Mouse (Mus musculus) erythroblast, adult 5-6 weeks (primary cell): ENCODE results near the gene Vmn2r124. TPM values are rescaled to one million over a fixed set of nuclear protein-coding genes. Genes with fewer than 3 reads are reported as not detected.
"Not testable (repeated sequence)": the region's sequence is repeated elsewhere in the genome, so short reads cannot be mapped to it uniquely, and the experiment has no call there.

ENCODE experiments used
- ATAC-seq: replicated peaks from 2 replicates; pipeline ENCODE4 v1.8.0; 2016; ENCODE audit warnings: moderate number of reproducible peaks, mild to moderate bottlenecking, moderate TSS enrichment, inconsistent platforms; ENCODE audit not compliant: poor library complexity, low FRiP score, severe bottlenecking
- total RNA-seq, 2 experiments: library from RNA; stranded (forward) in 1 of 2; stranded (reverse) in 1 of 2; fragments of 150-400 nt in 1 of 2; fragments of 200-764, 138-1000 nt in 1 of 2; gene quantifications; 2 replicates each; pipeline versions ENCODE4 v1.2.3 to v1.2.4; 2015 to 2017; ENCODE audit warnings: low replicate concordance in 2 of 2

Gene Vmn2r124
- not detected in 2 replicates for total RNA-seq (2015; ENCODE audit: low replicate concordance)
- total RNA-seq (2017; ENCODE audit: low replicate concordance), result under 0.01 TPM in 1 of 2 replicates, not detected in the other

GRCm38 (mm10) chr17:18049124-18049523 lies at the start of gene Vmn2r124:
TSS of gene Vmn2r124 (plus strand) at chr17:18049424.
- ATAC-seq, result no peak

DNA sequence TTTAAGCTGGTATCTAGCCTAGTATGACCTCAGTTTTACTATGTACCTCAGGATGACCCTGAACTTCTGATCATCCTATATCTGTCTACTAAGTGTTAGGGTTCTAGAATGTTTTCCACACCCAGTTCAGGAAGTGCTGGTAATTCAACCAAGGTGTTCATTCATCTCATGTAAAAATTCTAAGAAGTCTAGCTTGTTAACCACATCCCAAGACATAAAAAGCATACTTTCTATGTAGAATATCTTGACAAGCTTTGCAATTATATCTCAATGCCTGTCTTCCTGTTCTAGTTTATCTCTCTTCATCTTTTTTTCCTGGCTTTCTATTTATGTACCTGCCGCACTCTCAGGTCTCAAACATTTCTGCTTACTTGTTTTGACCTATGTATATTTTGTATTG lies 44.5 kb upstream of the Vmn2r124 start:
- no peak for ATAC-seq

DNA sequence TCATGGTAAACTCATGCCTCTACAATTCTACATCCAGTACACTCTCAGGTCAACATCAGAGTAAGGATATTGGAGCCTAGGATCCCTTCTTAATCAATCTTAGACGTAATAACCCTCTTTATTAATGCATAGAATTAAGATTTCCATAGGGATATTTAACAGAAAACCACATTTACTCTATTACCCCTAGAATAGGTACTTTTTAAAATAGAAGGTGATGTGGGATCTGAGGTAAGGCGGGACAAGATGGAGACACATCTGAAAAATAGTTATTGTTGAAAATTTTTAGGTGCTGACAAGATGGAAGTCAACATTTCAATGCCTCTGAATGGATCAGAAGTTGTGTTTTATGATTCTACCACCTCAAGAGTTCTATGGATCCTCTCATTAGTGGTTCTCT lies 27.8 kb upstream of the Vmn2r124 start, which contains the start of gene Fpr-rs4:
TSS of gene Fpr-rs4 (plus strand) at position 301 of the 400 bp plus-strand sequence.
- no peak for ATAC-seq

GRCm38 (mm10) chr17:18084716-18085115 lies 35.5 kb downstream of the Vmn2r124 start, which contains the start of gene Vmn2r91:
TSS of gene Vmn2r91 (plus strand) at chr17:18085016.
- not testable (repeated sequence) for ATAC-seq

GRCm38 (mm10) chr17:18095626-18096025 lies 46.4 kb downstream of the Vmn2r124 start:
- ATAC-seq, result not testable (repeated sequence)

DNA sequence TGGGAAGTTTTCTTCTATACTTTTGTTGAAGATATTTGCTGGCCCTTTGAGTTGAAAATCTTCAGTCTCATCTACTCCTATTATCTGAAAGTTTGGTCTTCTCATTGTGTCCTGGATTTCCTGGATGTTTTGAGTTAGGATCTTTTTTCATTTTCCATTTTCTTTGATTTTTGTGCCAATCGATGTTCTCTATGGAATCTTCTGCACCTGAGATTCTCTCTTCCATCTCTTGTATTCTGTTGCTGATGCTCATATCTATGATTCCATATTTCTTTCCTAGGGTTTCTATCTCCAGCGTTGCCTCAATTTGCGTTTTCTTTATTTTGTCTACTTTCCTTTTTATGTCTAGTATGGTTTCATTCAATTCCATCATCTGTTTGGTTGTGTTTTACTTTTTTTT lies 53.0 kb downstream of the Vmn2r124 start:
- ATAC-seq, result not testable (repeated sequence)

Other genes starting within 250 kb of the Vmn2r124 start
- not detected in 2 replicates for gene Spaca6, start 222.3 kb upstream of the Vmn2r124 start, total RNA-seq (2015; ENCODE audit: low replicate concordance)
- not detected in 2 replicates for gene Spaca6, start 222.3 kb upstream of the Vmn2r124 start, total RNA-seq (2017; ENCODE audit: low replicate concordance)
- not detected in 2 replicates for gene Has1, start 194.2 kb upstream of the Vmn2r124 start, total RNA-seq (2015; ENCODE audit: low replicate concordance)
- gene Has1, start 194.2 kb upstream of the Vmn2r124 start, total RNA-seq (2017; ENCODE audit: low replicate concordance), result not detected in 2 replicates
- gene Fpr1, start 165.5 kb upstream of the Vmn2r124 start, total RNA-seq (2015; ENCODE audit: low replicate concordance), result 19.4 and 26.3 TPM in 2 replicates
- gene Fpr1, start 165.5 kb upstream of the Vmn2r124 start, total RNA-seq (2017; ENCODE audit: low replicate concordance), result 8.8 and 17.1 TPM in 2 replicates
- gene Fpr2, start 161.6 kb upstream of the Vmn2r124 start, total RNA-seq (2015; ENCODE audit: low replicate concordance), result 51.6 and 66.7 TPM in 2 replicates
- 23.8 and 33.6 TPM in 2 replicates for gene Fpr2, start 161.6 kb upstream of the Vmn2r124 start, total RNA-seq (2017; ENCODE audit: low replicate concordance)
- gene Fpr3, start 161.6 kb upstream of the Vmn2r124 start, total RNA-seq (2015; ENCODE audit: low replicate concordance), result not detected in 2 replicates
- not detected in 2 replicates for gene Fpr3, start 161.6 kb upstream of the Vmn2r124 start, total RNA-seq (2017; ENCODE audit: low replicate concordance)
- gene Fpr-rs4, start 27.7 kb upstream of the Vmn2r124 start, total RNA-seq (2015; ENCODE audit: low replicate concordance), result not detected in 2 replicates
- not detected in 2 replicates for gene Fpr-rs4, start 27.7 kb upstream of the Vmn2r124 start, total RNA-seq (2017; ENCODE audit: low replicate concordance)
- gene Vmn2r91, start 35.6 kb downstream of the Vmn2r124 start, total RNA-seq (2015; ENCODE audit: low replicate concordance), result not detected in 2 replicates
- not detected in 2 replicates for gene Vmn2r91, start 35.6 kb downstream of the Vmn2r124 start, total RNA-seq (2017; ENCODE audit: low replicate concordance)
- gene Vmn2r92, start 102.5 kb downstream of the Vmn2r124 start, total RNA-seq (2015; ENCODE audit: low replicate concordance), result not detected in 2 replicates
- gene Vmn2r92, start 102.5 kb downstream of the Vmn2r124 start, total RNA-seq (2017; ENCODE audit: low replicate concordance), result 0.43 TPM in 1 of 2 replicates, not detected in the other
- gene Vmn2r94, start 228.3 kb downstream of the Vmn2r124 start, total RNA-seq (2015; ENCODE audit: low replicate concordance), result not detected in 2 replicates
- gene Vmn2r94, start 228.3 kb downstream of the Vmn2r124 start, total RNA-seq (2017; ENCODE audit: low replicate concordance), result not detected in 2 replicates
- gene Vmn2r93, start 248.7 kb downstream of the Vmn2r124 start, total RNA-seq (2015; ENCODE audit: low replicate concordance), result not detected in 2 replicates
- gene Vmn2r93, start 248.7 kb downstream of the Vmn2r124 start, total RNA-seq (2017; ENCODE audit: low replicate concordance), result 0.09 TPM in 1 of 2 replicates, not detected in the other